In the genomic region with DNA sequence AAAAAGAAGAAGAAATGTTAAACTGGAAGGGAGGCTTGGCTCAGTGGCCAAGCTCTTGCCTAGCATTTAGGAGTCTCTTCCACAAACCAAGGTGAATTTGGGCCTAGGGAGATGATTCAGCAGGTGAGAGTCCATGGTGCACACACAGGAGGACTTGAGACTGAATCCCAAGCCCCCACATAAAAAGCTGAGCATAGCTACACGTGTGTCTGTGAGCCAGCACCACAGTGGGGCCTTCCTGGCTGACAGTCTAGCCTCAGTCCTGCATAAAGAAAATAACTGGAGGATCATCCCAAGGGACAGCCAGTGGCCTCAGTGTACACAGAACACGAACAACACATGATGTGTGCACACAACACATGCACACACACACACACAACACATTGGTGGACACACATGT, we compare ENCODE assay signal across 31 mouse cellular contexts. TPM values are rescaled to one million over a fixed set of nuclear protein-coding genes. Genes with fewer than 3 reads are reported as not detected.
A peak's percentile ranks its signal among the peaks of the same experiment; 100 is the strongest.
DNase-seq lines count a peak whose midpoint lies in the region; ATAC-seq and TF ChIP-seq lines count a peak whose summit lies in the region.
"Had no signal": no experiment of that assay in that cellular context is flagged by ENCODE, and none has a peak within 500 bp of the region (broad histone marks: within the 10 kb centered on the region; RNA-seq: fewer than 3 reads in every experiment).

No protein-coding gene starts in this region.

- DNase-seq in heart, adult 11 months = peak; percentile 64
- DNase-seq in heart, postnatal 4 days = no peak
- no peak for DNase-seq in liver, postnatal 0 days
- DNase-seq in liver, embryonic 11.5 days (ENCODE audit: low spot score) = no peak
- DNase-seq in urinary bladder, postnatal 14 days (ENCODE audit: low spot score) = no peak
- no peak for DNase-seq in frontal cortex, postnatal 14 days (ENCODE audit: low spot score in 2 of 2)
- DNase-seq: adrenal gland, adult 8-10 months; adrenal gland, postnatal 14 days; adrenal gland, postnatal 36 days; B cell, adult 2 months; cerebellum, adult 11 months; cerebellum, adult 18-20 months; cerebellum, adult 8-10 months; cerebellum, adult 9-11 months; cerebellum, postnatal 14 days; cerebellum, postnatal 36 days; embryo, embryonic 11 days had no signal

- no peaks in the 10 kb centered on the region for H3K9me3 ChIP-seq in liver, postnatal 0 days (ENCODE audit: low read length)
- no peaks in the 10 kb centered on the region for H3K9me3 ChIP-seq in liver, embryonic 11.5 days (ENCODE audit: control insufficient read depth, low read length)
- H3K9me3 ChIP-seq: embryonic facial prominence, embryonic 13.5 days; embryonic facial prominence, embryonic 15.5 days; forebrain, embryonic 12.5 days; G1E had no signal

- no peaks in the 10 kb centered on the region for H3K27me3 ChIP-seq in liver, postnatal 0 days (ENCODE audit: insufficient read depth, low read length)
- no peaks in the 10 kb centered on the region for H3K27me3 ChIP-seq in liver, embryonic 11.5 days (replicated peaks; ENCODE audit: control insufficient read depth, insufficient read depth, low read length)
- H3K27me3 ChIP-seq: embryonic facial prominence, embryonic 13.5 days; embryonic facial prominence, embryonic 15.5 days; forebrain, embryonic 12.5 days; Patski had no signal

- H3K4me3 ChIP-seq in liver, postnatal 0 days (ENCODE audit: low read depth, low read length) = no peak overlapping the region
- H3K4me3 ChIP-seq in liver, embryonic 11.5 days (ENCODE audit: low read depth, low read length) = no peak overlapping the region
- no peak overlapping the region for H3K4me3 ChIP-seq in brown adipose tissue, adult 24 weeks (ENCODE audit: insufficient read depth, low read depth, low read length)
- H3K4me3 ChIP-seq: embryonic facial prominence, embryonic 13.5 days; embryonic facial prominence, embryonic 15.5 days; erythroblast, embryonic 14.5 days; forebrain, embryonic 10.5 days; forebrain, embryonic 12.5 days had no signal

- TF ChIP-seq CTCF in liver, postnatal 0 days (IDR thresholded peaks at IDR 0.05; ENCODE audit: low read depth) = no peak

- H3K9ac ChIP-seq in liver, postnatal 0 days (replicated peaks) = no peak overlapping the region
- no peak overlapping the region for H3K9ac ChIP-seq in liver, embryonic 11.5 days (ENCODE audit: low read depth, low read length)
- H3K9ac ChIP-seq: embryonic facial prominence, embryonic 13.5 days; embryonic facial prominence, embryonic 15.5 days; forebrain, embryonic 12.5 days had no signal

- ATAC-seq in liver, postnatal 0 days = no peak
- no peak for ATAC-seq in liver, embryonic 11.5 days (replicated peaks; ENCODE audit: low FRiP score)
- ATAC-seq: activated CD4-positive, CD25-positive, alpha-beta regulatory T cell, adult 4 months; CD4-positive, CD25-positive, alpha-beta regulatory T cell, adult 4 months; forebrain, embryonic 14.5 days; forebrain, embryonic 16.5 days; Patski had no signal

- 65% methylated on average over 2 of the region's 2 CpGs for WGBS in liver, postnatal 0 days (ENCODE audit: insufficient replicate concordance)
- WGBS in liver, embryonic 11.5 days = 62% methylated on average over 2 of the region's 2 CpGs

- no peak overlapping the region for H3K4me2 ChIP-seq in liver, postnatal 0 days (ENCODE audit: low read depth, low read length)
- H3K4me2 ChIP-seq in liver, embryonic 11.5 days = no peak overlapping the region
- H3K4me2 ChIP-seq: embryonic facial prominence, embryonic 13.5 days; embryonic facial prominence, embryonic 15.5 days; forebrain, embryonic 12.5 days had no signal

- H3K4me1 ChIP-seq in liver, postnatal 0 days (ENCODE audit: insufficient read depth) = peaks cover 16% of the 10 kb centered on the region
- no peaks in the 10 kb centered on the region for H3K4me1 ChIP-seq in liver, embryonic 11.5 days (replicated peaks; ENCODE audit: control insufficient read depth, insufficient read depth, low read length)
- peaks cover 12% of the 10 kb centered on the region; the same call in 1 of the 2 replicates for H3K4me1 ChIP-seq in brown adipose tissue, adult 24 weeks (ENCODE audit: control insufficient read depth, insufficient read depth, insufficient read length, low read length)
- H3K4me1 ChIP-seq: embryonic facial prominence, embryonic 15.5 days; forebrain, embryonic 10.5 days; forebrain, embryonic 12.5 days had no signal

- no peak for TF ChIP-seq EP300 in liver, postnatal 0 days (IDR thresholded peaks at IDR 0.05; ENCODE audit: low read depth)

- no peaks in the 10 kb centered on the region for H3K36me3 ChIP-seq in liver, postnatal 0 days (replicated peaks; ENCODE audit: insufficient read depth, low read length)
- H3K36me3 ChIP-seq in liver, embryonic 11.5 days (ENCODE audit: control insufficient read depth, insufficient read depth, low read length) = no peaks in the 10 kb centered on the region
- H3K36me3 ChIP-seq: embryonic facial prominence, embryonic 13.5 days; embryonic facial prominence, embryonic 15.5 days; forebrain, embryonic 10.5 days; forebrain, embryonic 12.5 days; G1E had no signal

- peak overlapping the region; percentile 83 for H3K27ac ChIP-seq in liver, postnatal 0 days (ENCODE audit: low read depth)
- no peak overlapping the region for H3K27ac ChIP-seq in liver, embryonic 11.5 days (ENCODE audit: low read depth, low read length)
- H3K27ac ChIP-seq in brown adipose tissue, adult 24 weeks (replicated peaks; ENCODE audit: low read depth, low read length) = peak overlapping the region; percentile 1; the same call in 1 of the 2 replicates
- H3K27ac ChIP-seq: embryonic facial prominence, embryonic 13.5 days; embryonic facial prominence, embryonic 15.5 days; forebrain, embryonic 10.5 days; forebrain, embryonic 12.5 days had no signal

RNA-seq across cellular contexts. Expression of gene Hck, which starts 19.0 kb away (rescaled TPM):
- total RNA-seq in heart, postnatal 4 days (2021) = 1 to 10 TPM; 1.1 to 1.2 TPM
- polyA plus RNA-seq in liver, postnatal 0 days (2015; fragmentation: Nextera tagmentation; extraction: Ambion mirVana) = 13.3 and 14.0 TPM in 2 replicates
- 5.1 and 5.2 TPM in 2 replicates for polyA plus RNA-seq in liver, embryonic 11.5 days (2014; fragmentation: Nextera tagmentation; extraction: Ambion mirVana)
- polyA plus RNA-seq in brown adipose tissue, adult 24 weeks (2012; ENCODE audit: insufficient read depth, insufficient read length, missing spikeins) = 1.1 and 1.7 TPM in 2 replicates
- polyA plus RNA-seq: G1E had no signal

RNA-seq across cellular contexts. Expression of gene Ccm2l, which starts 23.6 kb away (rescaled TPM):
- total RNA-seq in heart, postnatal 4 days (2021) = 10 to 100 TPM; 24.1 to 25.3 TPM
- polyA plus RNA-seq in liver, postnatal 0 days (2015; fragmentation: Nextera tagmentation; extraction: Ambion mirVana) = 0.89 and 1.1 TPM in 2 replicates
- polyA plus RNA-seq in liver, embryonic 11.5 days (2014; fragmentation: Nextera tagmentation; extraction: Ambion mirVana) = 1.5 and 2.0 TPM in 2 replicates
- polyA plus RNA-seq in brown adipose tissue, adult 24 weeks (2012; ENCODE audit: insufficient read depth, insufficient read length, missing spikeins) = 4.0 and 4.5 TPM in 2 replicates
- total RNA-seq: CH12.LX; common myeloid progenitor, adult 5-6 weeks had no signal
- polyA plus RNA-seq: activated CD4-positive, CD25-positive, alpha-beta regulatory T cell, adult 4 months; CD4-positive, CD25-positive, alpha-beta regulatory T cell, adult 4 months; erythroblast, embryonic 14.5 days; G1E; Patski had no signal

RNA-seq across cellular contexts. Expression of gene Xkr7, which starts 57.7 kb away (rescaled TPM):
- not detected for total RNA-seq in heart, postnatal 4 days (2021)
- polyA plus RNA-seq in liver, postnatal 0 days (2015; fragmentation: Nextera tagmentation; extraction: Ambion mirVana) = not detected in 2 replicates
- polyA plus RNA-seq in liver, embryonic 11.5 days (2014; fragmentation: Nextera tagmentation; extraction: Ambion mirVana) = not detected in 2 replicates
- not detected in 2 replicates for polyA plus RNA-seq in brown adipose tissue, adult 24 weeks (2012; ENCODE audit: insufficient read depth, insufficient read length, missing spikeins)
- total RNA-seq: CH12.LX; common myeloid progenitor, adult 5-6 weeks had no signal
- polyA plus RNA-seq: activated CD4-positive, CD25-positive, alpha-beta regulatory T cell, adult 4 months; CD4-positive, CD25-positive, alpha-beta regulatory T cell, adult 4 months; embryonic facial prominence, embryonic 13.5 days; embryonic facial prominence, embryonic 15.5 days; erythroblast, embryonic 14.5 days; G1E; Patski had no signal
